Mouse (Mus musculus): ENCODE measurements around the gene Il25.

DNA sequence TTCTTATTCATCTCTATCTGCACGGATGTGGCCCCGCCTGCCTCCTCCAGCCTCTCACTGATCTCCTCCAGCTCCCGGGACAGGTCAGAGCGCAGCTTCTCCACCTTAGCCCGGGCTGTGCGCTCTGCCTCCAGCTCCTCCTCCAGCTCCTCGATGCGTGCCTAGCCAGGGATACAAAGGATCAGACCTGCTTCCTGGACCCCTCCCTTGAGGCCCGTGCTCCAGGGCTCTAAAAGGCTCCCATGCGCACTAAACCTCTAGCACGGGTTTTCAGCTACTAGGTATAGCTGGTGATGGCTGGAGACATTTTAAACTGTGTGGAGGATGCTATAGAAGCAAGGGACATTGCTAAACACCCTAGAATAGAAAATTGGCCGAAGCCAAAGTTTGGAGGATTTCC is 18.0 kb downstream of the Il25 start:
- TF ChIP-seq EP300 (IDR thresholded peaks at IDR 0.05; ENCODE audit: low read depth), result no peak
- TF ChIP-seq CTCF (IDR thresholded peaks at IDR 0.05; ENCODE audit: low read depth), result no peak

Data from liver, embryonic 14.5 days (tissue).